Mouse (Mus musculus) neural tube, embryonic 13.5 days (tissue): ENCODE measurements around the gene Ntsr1. TPM values are rescaled to one million over a fixed set of nuclear protein-coding genes. Genes with fewer than 3 reads are reported as not detected.

Experiments
- ATAC-seq: fragments of 200-750 bp; cut with Nextera tagmentation; 2 replicates; pipeline ENCODE4 v1.8.0; 2017; ENCODE audit warnings: low read depth, mild to moderate bottlenecking, moderate TSS enrichment, moderate library complexity
- H3K27ac ChIP-seq: fragments of 300-500 bp; sonication (generic); replicated peaks from 2 replicates; pipeline ENCODE4 v1.5.1; 2015; ENCODE audit warnings: moderate library complexity, mild to moderate bottlenecking, inconsistent platforms
- H3K27me3 ChIP-seq: fragments of 300-500 bp; sonication (generic); 2 replicates; pipeline ENCODE4 v1.6.1; 2015; ENCODE audit warnings: mild to moderate bottlenecking, inconsistent platforms
- H3K36me3 ChIP-seq: fragments of 300-500 bp; sonication (generic); 2 replicates; pipeline ENCODE4 v1.6.1; 2015; ENCODE audit warnings: mild to moderate bottlenecking, inconsistent platforms
- H3K4me1 ChIP-seq: fragments of 300-500 bp; sonication (generic); replicated peaks from 2 replicates; pipeline ENCODE4 v1.6.1; 2015; ENCODE audit warnings: inconsistent platforms
- H3K4me2 ChIP-seq: fragments of 300-500 bp; sonication (generic); 2 replicates; pipeline ENCODE4 v1.6.1; 2015; ENCODE audit warnings: inconsistent platforms, mild to moderate bottlenecking, moderate library complexity
- H3K4me3 ChIP-seq: fragments of 300-500 bp; sonication (generic); 2 replicates; pipeline ENCODE4 v1.5.1; 2015; ENCODE audit warnings: mild to moderate bottlenecking, inconsistent platforms
- H3K9ac ChIP-seq: fragments of 300-500 bp; sonication (generic); 2 replicates; pipeline ENCODE4 v1.6.1; 2015; ENCODE audit warnings: moderate library complexity, mild to moderate bottlenecking, inconsistent platforms
- H3K9me3 ChIP-seq: fragments of 300-500 bp; sonication (generic); 2 replicates; pipeline ENCODE4 v1.6.1; 2016; ENCODE audit warnings: inconsistent platforms
- WGBS: fragments of 180-500 bp; shearing (Covaris S2); methylation state at CpG from one replicate; pipeline ENCODE4 v1.1.7; 2015; 5-methylcytosine and 5-hydroxymethylcytosine counted together
- polyA plus RNA-seq: library from polyadenylated mRNA; unstranded; fragments of >200 nt; fragmentation: Nextera tagmentation; extraction: Ambion mirVana; gene quantifications from 2 replicates; pipeline ENCODE4 v1.2.1, GENCODE M21; 2015

Gene Ntsr1
- polyA plus RNA-seq, 1 experiment from 2014 or later: 0.47 TPM

GRCm38 (mm10) chr2:180563841-180564240 lies 64.1 kb downstream of the Ntsr1 start:
- H3K36me3 ChIP-seq: no peaks in the 10 kb centered on the region
- WGBS: 20% methylated on average over 5 of the region's 5 CpGs
- H3K4me1 ChIP-seq: peaks cover 16% of the 10 kb centered on the region
- H3K27ac ChIP-seq: no peak overlapping the region
- H3K27me3 ChIP-seq: no peaks in the 10 kb centered on the region
- H3K4me2 ChIP-seq: no peak overlapping the region
- no peak overlapping the region for H3K4me3 ChIP-seq
- peak; percentile 59; the same call in 1 of the 2 replicates for ATAC-seq
- no peaks in the 10 kb centered on the region for H3K9me3 ChIP-seq
- H3K9ac ChIP-seq: no peak overlapping the region

- H3K4me3 ChIP-seq: no peak overlapping the region
- no peaks in the 10 kb centered on the region for H3K27me3 ChIP-seq
- no peak overlapping the region for H3K27ac ChIP-seq
- H3K9ac ChIP-seq: no peak overlapping the region
- ATAC-seq: no peak
- H3K4me2 ChIP-seq: no peak overlapping the region
- no peaks in the 10 kb centered on the region for H3K36me3 ChIP-seq
- WGBS: 39% methylated on average over 13 of the region's 13 CpGs
- H3K9me3 ChIP-seq: no peaks in the 10 kb centered on the region
- peaks cover 28% of the 10 kb centered on the region for H3K4me1 ChIP-seq
Measured at GRCm38 (mm10) chr2:180566240-180566913, 66.6 kb downstream of the Ntsr1 start.

- whole genome bisulfite sequencing: 39% methylated on average over 3 of the region's 3 CpGs
- ATAC-seq: no peak; the same call in 1 of the 2 replicates
Measured at GRCm38 (mm10) chr2:180569028-180569643, 69.4 kb downstream of the Ntsr1 start.

GRCm38 (mm10) chr2:180576482-180576881 lies 76.7 kb downstream of the Ntsr1 start:
- Histone ChIP-seq H3K27ac (no peak overlapping the region), H3K4me2 (no peak overlapping the region), H3K4me1 (0 out of 2 replicates have a peak, but pooled peaks cover 6% of the 10 kb centered on the region), H3K27me3 (peaks cover 6% of the 10 kb centered on the region; the same call in 1 of the 2 replicates), H3K4me3 (no peak overlapping the region), H3K36me3 (no peaks in the 10 kb centered on the region), H3K9me3 (no peaks in the 10 kb centered on the region), H3K9ac (no peak overlapping the region)
- 41% methylated on average over 4 of the region's 4 CpGs for WGBS
- no peak for ATAC-seq

More at GRCm38 (mm10) chr2:180569028-180569643, 69.4 kb downstream of the Ntsr1 start:
- Histone ChIP-seq H3K4me3 (no peak overlapping the region), H3K9ac (no peak overlapping the region), H3K27me3 (no peaks in the 10 kb centered on the region), H3K36me3 (no peaks in the 10 kb centered on the region), H3K4me2 (no peak overlapping the region), H3K4me1 (peaks cover 16% of the 10 kb centered on the region), H3K9me3 (no peaks in the 10 kb centered on the region), H3K27ac (no peak overlapping the region)

- Histone ChIP-seq H3K27me3 (peaks cover 6% of the 10 kb centered on the region; the same call in 1 of the 2 replicates), H3K9ac (no peak overlapping the region), H3K9me3 (no peaks in the 10 kb centered on the region), H3K4me3 (no peak overlapping the region), H3K36me3 (no peaks in the 10 kb centered on the region), H3K4me2 (no peak overlapping the region), H3K4me1 (peaks cover 16% of the 10 kb centered on the region), H3K27ac (no peak overlapping the region)
- 10% methylated on average over 3 of the region's 3 CpGs for WGBS
- ATAC-seq: no peak
Measured at GRCm38 (mm10) chr2:180578686-180579085, 78.9 kb downstream of the Ntsr1 start.

GRCm38 (mm10) chr2:180581002-180581401 lies 81.2 kb downstream of the Ntsr1 start, which contains the start of gene Mrgbp:
Mrgbp (plus strand) TSS chr2:180581304.
- WGBS: 77% methylated on average over 3 of the region's 3 CpGs
- no peak for ATAC-seq
- no peak within 1 kb of the TSS for H3K4me2 ChIP-seq

GRCm38 (mm10) chr2:180582481-180583153 lies 82.8 kb downstream of the Ntsr1 start:
- WGBS: 1% methylated on average over 57 of the region's 57 CpGs
- Histone ChIP-seq H3K9ac (peak overlapping the region; percentile 98), H3K4me2 (peak overlapping the region; percentile 86), H3K27me3 (peaks cover 6% of the 10 kb centered on the region; the same call in 1 of the 2 replicates), H3K27ac (peak overlapping the region; percentile 84), H3K4me3 (peak overlapping the region; percentile 84), H3K36me3 (peaks cover 29% of the 10 kb centered on the region), H3K9me3 (no peaks in the 10 kb centered on the region), H3K4me1 (peaks cover 27% of the 10 kb centered on the region)
- ATAC-seq: peak; percentile 74

More at GRCm38 (mm10) chr2:180581002-180581401, 81.2 kb downstream of the Ntsr1 start, which contains the start of gene Mrgbp:
- Histone ChIP-seq H3K27me3 (peaks cover 6% of the 10 kb centered on the region; the same call in 1 of the 2 replicates), H3K9me3 (no peaks in the 10 kb centered on the region), H3K4me1 (peaks cover 29% of the 10 kb centered on the region), H3K9ac (no peak within 1 kb of the TSS; the same call in 1 of the 2 replicates), H3K27ac (no peak within 1 kb of the TSS), H3K4me3 (no peak within 1 kb of the TSS), H3K36me3 (peaks cover 19% of the 10 kb centered on the region)

GRCm38 (mm10) chr2:180583154-180583507 lies 83.4 kb downstream of the Ntsr1 start:
- WGBS: 30% methylated on average over 6 of the region's 7 CpGs
- Histone ChIP-seq H3K4me3 (peak overlapping the region; percentile 84), H3K4me1 (peaks cover 24% of the 10 kb centered on the region), H3K4me2 (peak overlapping the region; percentile 86), H3K27me3 (peaks cover 6% of the 10 kb centered on the region; the same call in 1 of the 2 replicates), H3K36me3 (peaks cover 29% of the 10 kb centered on the region), H3K27ac (peak overlapping the region; percentile 84; the same call in 1 of the 2 replicates), H3K9ac (peak overlapping the region; percentile 98), H3K9me3 (no peaks in the 10 kb centered on the region)
- ATAC-seq: peak; percentile 57

GRCm38 (mm10) chr2:180588736-180589122 lies 89.0 kb downstream of the Ntsr1 start:
- Histone ChIP-seq H3K36me3 (peaks cover 60% of the 10 kb centered on the region), H3K4me1 (peaks cover 30% of the 10 kb centered on the region), H3K27ac (peak overlapping the region; percentile 96), H3K4me2 (peak overlapping the region; percentile 86), H3K9ac (peak overlapping the region; percentile 93), H3K9me3 (no peaks in the 10 kb centered on the region), H3K4me3 (peak overlapping the region; percentile 78), H3K27me3 (no peaks in the 10 kb centered on the region)
- 52% methylated on average over 6 of the region's 6 CpGs for WGBS
- peak; percentile 21 for ATAC-seq

GRCm38 (mm10) chr2:180589123-180589831 lies 89.5 kb downstream of the Ntsr1 start, which contains the start of gene Ogfr:
Ogfr (plus strand) TSS chr2:180589245.
- Histone ChIP-seq H3K4me3 (peak within 1 kb of the TSS; percentile 78), H3K4me1 (peaks cover 24% of the 10 kb centered on the region), H3K36me3 (peaks cover 62% of the 10 kb centered on the region), H3K4me2 (peak within 1 kb of the TSS; percentile 86), H3K27me3 (no peaks in the 10 kb centered on the region), H3K27ac (peak within 1 kb of the TSS; percentile 96), H3K9ac (peak within 1 kb of the TSS; percentile 93), H3K9me3 (no peaks in the 10 kb centered on the region)
- ATAC-seq: peak; percentile 91
- WGBS: under 1% methylated on average over 59 of the region's 67 CpGs
